Mouse (Mus musculus) embryonic facial prominence, embryonic 14.5 days (tissue): ENCODE measurements around the gene Mrpl54. TPM values are rescaled to one million over a fixed set of nuclear protein-coding genes. Genes with fewer than 3 reads are reported as not detected.

Source experiments
- ATAC-seq: fragments of 200-750 bp; cut with Nextera tagmentation; 2 replicates; pipeline ENCODE4 v1.8.0; 2017; ENCODE audit warnings: low read depth, moderate number of reproducible peaks, moderate TSS enrichment
- DNase-seq: peaks from one replicate; pipeline ENCODE4 v3.0.0-alpha.2; 2015; ENCODE audit warnings: low spot score
- H3K27ac ChIP-seq: fragments of 300-500 bp; sonication (generic); replicated peaks from 2 replicates; pipeline ENCODE4 v1.5.1; 2014; ENCODE audit warnings: low read depth, mild to moderate bottlenecking, low read length, moderate library complexity
- H3K27me3 ChIP-seq: fragments of 300-500 bp; sonication (generic); replicated peaks from 2 replicates; pipeline ENCODE4 v1.6.1; 2014; ENCODE audit warnings: low read length; ENCODE audit not compliant: control insufficient read depth, insufficient read depth
- H3K36me3 ChIP-seq: fragments of 300-500 bp; sonication (generic); 2 replicates; pipeline ENCODE4 v1.6.1; 2014; ENCODE audit warnings: low read length, mixed read lengths; ENCODE audit not compliant: control insufficient read depth, insufficient read depth
- H3K4me1 ChIP-seq: fragments of 300-500 bp; sonication (generic); 2 replicates; pipeline ENCODE4 v1.6.1; 2014; ENCODE audit warnings: antibody characterized with exemption, low read length; ENCODE audit not compliant: control insufficient read depth, insufficient read depth
- H3K4me2 ChIP-seq: fragments of 300-500 bp; sonication (generic); 2 replicates; pipeline ENCODE4 v1.6.1; 2014; ENCODE audit warnings: low read depth, mild to moderate bottlenecking, low read length, moderate library complexity, mixed read lengths
- H3K4me3 ChIP-seq: fragments of 300-500 bp; sonication (generic); 2 replicates; pipeline ENCODE4 v1.5.1; 2014; ENCODE audit warnings: low read depth, mild to moderate bottlenecking, low read length
- H3K9ac ChIP-seq: fragments of 300-500 bp; sonication (generic); 2 replicates; pipeline ENCODE4 v1.6.1; 2014; ENCODE audit warnings: low read depth, mild to moderate bottlenecking, low read length, moderate library complexity, mixed read lengths
- H3K9me3 ChIP-seq: fragments of 300-500 bp; sonication (generic); 2 replicates; pipeline ENCODE4 v1.6.1; 2016; ENCODE audit warnings: low read length; ENCODE audit not compliant: control insufficient read depth
- WGBS: fragments of 180-500 bp; shearing (Covaris S2); extraction: QIAGEN DNeasy Blood & Tissue Kit; methylation state at CpG from one replicate; pipeline ENCODE4 v1.1.7; 2014; 5-methylcytosine and 5-hydroxymethylcytosine counted together
- polyA plus RNA-seq: library from polyadenylated mRNA; unstranded; fragments of >200 nt; fragmentation: Nextera tagmentation; extraction: Ambion mirVana; gene quantifications from 2 replicates; pipeline ENCODE4 v1.2.1, GENCODE M21; 2014

Mrpl54 gene
- polyA plus RNA-seq, 1 experiment from 2014 or later = 196 TPM

- ATAC-seq (no peak), DNase-seq (no peak)
- Histone ChIP-seq H3K4me2 (no peak overlapping the region), H3K9me3 (no peaks in the 10 kb centered on the region), H3K27me3 (no peaks in the 10 kb centered on the region), H3K36me3 (0 out of 2 replicates have a peak, but pooled peaks cover 10% of the 10 kb centered on the region), H3K4me3 (no peak overlapping the region), H3K27ac (no peak overlapping the region), H3K4me1 (peaks cover 18% of the 10 kb centered on the region), H3K9ac (no peak overlapping the region)
- 89% methylated on average over 17 of the region's 17 CpGs for WGBS
These were observed 31.8 kb upstream of the Mrpl54 start for GRCm38 (mm10) chr10:81298369-81299100.

GRCm38 (mm10) chr10:81297845-81298244, 31.1 kb upstream of the Mrpl54 start:
- Histone ChIP-seq H3K27ac (0 out of 2 replicates have a peak overlapping the region, but pooled peaks have one; percentile 10), H3K36me3 (0 out of 2 replicates have a peak, but pooled peaks cover 10% of the 10 kb centered on the region), H3K27me3 (no peaks in the 10 kb centered on the region), H3K9me3 (no peaks in the 10 kb centered on the region), H3K4me2 (no peak overlapping the region), H3K4me1 (peaks cover 15% of the 10 kb centered on the region), H3K9ac (peak overlapping the region; percentile 30; the same call in 1 of the 2 replicates), H3K4me3 (no peak overlapping the region)
- DNase-seq = no peak
- no peak for ATAC-seq
- WGBS = 51% methylated on average over 10 of the region's 10 CpGs

GRCm38 (mm10) chr10:81297246-81297645, 30.5 kb upstream of the Mrpl54 start:
- WGBS = 67% methylated on average over 6 of the region's 6 CpGs
- DNase-seq = no peak
- Histone ChIP-seq H3K9me3 (no peaks in the 10 kb centered on the region), H3K27me3 (no peaks in the 10 kb centered on the region), H3K4me1 (peaks cover 12% of the 10 kb centered on the region), H3K4me2 (no peak overlapping the region), H3K4me3 (no peak overlapping the region), H3K27ac (no peak overlapping the region), H3K36me3 (0 out of 2 replicates have a peak, but pooled peaks cover 10% of the 10 kb centered on the region), H3K9ac (peak overlapping the region; percentile 30; the same call in 1 of the 2 replicates)
- ATAC-seq = no peak

GRCm38 (mm10) chr10:81295185-81295584, 28.5 kb upstream of the Mrpl54 start:
- peaks cover 16% of the 10 kb centered on the region for H3K27me3 ChIP-seq
- H3K4me1 ChIP-seq = peaks cover 12% of the 10 kb centered on the region
- H3K4me3 ChIP-seq = no peak overlapping the region
- ATAC-seq = no peak
- 0 out of 2 replicates have a peak, but pooled peaks cover 10% of the 10 kb centered on the region for H3K36me3 ChIP-seq
- no peak overlapping the region for H3K27ac ChIP-seq
- WGBS = 90% methylated on average over 5 of the region's 6 CpGs
- DNase-seq = no peak
- peak overlapping the region; percentile 87 for H3K9ac ChIP-seq
- H3K4me2 ChIP-seq = no peak overlapping the region
- H3K9me3 ChIP-seq = no peaks in the 10 kb centered on the region

- H3K9me3 ChIP-seq = no peaks in the 10 kb centered on the region
- ATAC-seq (no peak), DNase-seq (no peak)
- H3K4me3 ChIP-seq = peak overlapping the region; percentile 78
- peaks cover 24% of the 10 kb centered on the region for H3K27me3 ChIP-seq
- peaks cover 12% of the 10 kb centered on the region for H3K4me1 ChIP-seq
- H3K4me2 ChIP-seq = peak overlapping the region; percentile 99
- 41% methylated on average over 8 of the region's 8 CpGs for WGBS
- peak overlapping the region; percentile 87 for H3K9ac ChIP-seq
- H3K27ac ChIP-seq = no peak overlapping the region
- H3K36me3 ChIP-seq = 0 out of 2 replicates have a peak, but pooled peaks cover 10% of the 10 kb centered on the region
These were observed 27.7 kb upstream of the Mrpl54 start for GRCm38 (mm10) chr10:81294442-81294841.

GRCm38 (mm10) chr10:81293334-81294030, 26.7 kb upstream of the Mrpl54 start:
- Histone ChIP-seq H3K27ac (peak overlapping the region; percentile 81; the same call in 1 of the 2 replicates), H3K4me3 (peak overlapping the region; percentile 78), H3K27me3 (peaks cover 24% of the 10 kb centered on the region), H3K36me3 (0 out of 2 replicates have a peak, but pooled peaks cover 10% of the 10 kb centered on the region), H3K4me2 (peak overlapping the region; percentile 99), H3K9ac (peak overlapping the region; percentile 87), H3K4me1 (peaks cover 12% of the 10 kb centered on the region), H3K9me3 (no peaks in the 10 kb centered on the region)
- 3% methylated on average over 19 of the region's 25 CpGs for WGBS
- ATAC-seq (peak; percentile 6; the same call in 1 of the 2 replicates), DNase-seq (no peak)

- Histone ChIP-seq H3K9me3 (no peaks in the 10 kb centered on the region), H3K9ac (peak within 1 kb of the TSS; percentile 87), H3K27me3 (peaks cover 24% of the 10 kb centered on the region), H3K4me2 (peak within 1 kb of the TSS; percentile 99), H3K4me3 (peak within 1 kb of the TSS; percentile 78), H3K4me1 (peaks cover 12% of the 10 kb centered on the region), H3K27ac (peak within 1 kb of the TSS; percentile 81), H3K36me3 (0 out of 2 replicates have a peak, but pooled peaks cover 10% of the 10 kb centered on the region)
- DNase-seq (peak; percentile 99), ATAC-seq (peak; percentile 96)
- 0% methylated on average over 41 of the region's 80 CpGs for WGBS
These were observed 26.0 kb upstream of the Mrpl54 start, which contains the start of gene Pip5k1c for GRCm38 (mm10) chr10:81292554-81293333. Pip5k1c (plus strand) TSS chr10:81292963.
